Mouse (Mus musculus): Measurements from ENCODE around the gene Adamts13.

Gene Adamts13

GRCm38 (mm10) chr2:26967262-26967661, 6.0 kb upstream of the Adamts13 start:
- no peak for DNase-seq (ENCODE audit: inconsistent ontology term)

GRCm38 (mm10) chr2:26973960-26974359, 744 bp downstream of the Adamts13 start:
- no peak for DNase-seq (ENCODE audit: inconsistent ontology term)

GRCm38 (mm10) chr2:26980361-26980760, 7.1 kb downstream of the Adamts13 start:
- no peak for DNase-seq (ENCODE audit: inconsistent ontology term)

- DNase-seq (ENCODE audit: inconsistent ontology term) = no peak
Observed at GRCm38 (mm10) chr2:26984179-26984578, 11.0 kb downstream of the Adamts13 start.

- no peak for DNase-seq (ENCODE audit: inconsistent ontology term)
Observed at GRCm38 (mm10) chr2:26984640-26985039, 11.4 kb downstream of the Adamts13 start.

GRCm38 (mm10) chr2:26993936-26994335, 20.7 kb downstream of the Adamts13 start:
- no peak for DNase-seq (ENCODE audit: inconsistent ontology term)

GRCm38 (mm10) chr2:26997498-26997897, 24.3 kb downstream of the Adamts13 start:
- no peak for DNase-seq (ENCODE audit: inconsistent ontology term)

GRCm38 (mm10) chr2:26997993-26998392, 24.8 kb downstream of the Adamts13 start:
- no peak for DNase-seq (ENCODE audit: inconsistent ontology term)

- DNase-seq (ENCODE audit: inconsistent ontology term) = no peak
Observed at GRCm38 (mm10) chr2:27006255-27006654, 33.0 kb downstream of the Adamts13 start.

- DNase-seq (ENCODE audit: inconsistent ontology term) = no peak
Observed at GRCm38 (mm10) chr2:27007701-27008100, 34.5 kb downstream of the Adamts13 start.

- DNase-seq (ENCODE audit: inconsistent ontology term) = peak; percentile 97
Observed at GRCm38 (mm10) chr2:27009714-27010244, 36.6 kb downstream of the Adamts13 start, which contains the start of gene Cacfd1. Gene Cacfd1 (plus strand): TSS chr2:27009926.

- peak; percentile 36 for DNase-seq (ENCODE audit: inconsistent ontology term)
Observed at GRCm38 (mm10) chr2:27017802-27018201, 44.6 kb downstream of the Adamts13 start.

- DNase-seq (ENCODE audit: inconsistent ontology term) = no peak
Observed at GRCm38 (mm10) chr2:27019530-27019929, 46.3 kb downstream of the Adamts13 start.

- no peak for DNase-seq (ENCODE audit: inconsistent ontology term)
Observed at GRCm38 (mm10) chr2:27021103-27021502, 47.9 kb downstream of the Adamts13 start.

GRCm38 (mm10) chr2:27022612-27023011, 49.4 kb downstream of the Adamts13 start:
- DNase-seq (ENCODE audit: inconsistent ontology term) = no peak

- no peak for DNase-seq (ENCODE audit: inconsistent ontology term)
Observed at GRCm38 (mm10) chr2:27024136-27024535, 50.9 kb downstream of the Adamts13 start.

GRCm38 (mm10) chr2:27025545-27025944, 52.3 kb downstream of the Adamts13 start:
- DNase-seq (ENCODE audit: inconsistent ontology term) = no peak

GRCm38 (mm10) chr2:27026332-27026731, 53.1 kb downstream of the Adamts13 start:
- no peak for DNase-seq (ENCODE audit: inconsistent ontology term)

- DNase-seq (ENCODE audit: inconsistent ontology term) = no peak
Observed at GRCm38 (mm10) chr2:27026857-27027617, 53.8 kb downstream of the Adamts13 start.

- DNase-seq (ENCODE audit: inconsistent ontology term) = peak; percentile 86
Observed at GRCm38 (mm10) chr2:27027618-27028436, 54.6 kb downstream of the Adamts13 start, which contains the start of gene Slc2a6. Gene Slc2a6 (minus strand): TSS chr2:27027998.

- DNase-seq (ENCODE audit: inconsistent ontology term) = no peak
Observed at GRCm38 (mm10) chr2:27028437-27029015, 55.3 kb downstream of the Adamts13 start.

- no peak for DNase-seq (ENCODE audit: inconsistent ontology term)
Observed at GRCm38 (mm10) chr2:27032361-27032760, 59.1 kb downstream of the Adamts13 start.
